Comparison of ENCODE assay signal across 11 mouse cellular contexts in the genomic region with DNA sequence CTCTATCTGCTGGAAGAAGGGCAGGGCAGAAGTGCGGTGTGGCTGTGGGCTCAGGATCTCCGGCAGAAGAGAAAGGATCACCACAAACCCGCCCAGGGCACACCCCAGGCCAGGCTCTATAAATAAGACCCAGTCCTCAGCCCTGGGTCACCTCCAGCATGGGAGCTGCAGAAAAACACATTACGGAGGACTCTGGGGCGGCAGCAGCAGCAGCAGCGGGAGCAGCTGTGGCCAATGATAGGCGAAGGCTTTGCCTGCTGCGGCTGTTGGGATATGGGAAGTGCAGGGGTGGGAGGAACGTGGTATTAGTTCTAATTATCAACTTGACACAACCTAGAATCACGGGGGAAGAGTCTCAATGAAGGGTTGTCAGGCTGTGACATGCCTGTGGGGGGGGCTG. TPM values are rescaled to one million over a fixed set of nuclear protein-coding genes. Genes with fewer than 3 reads are reported as not detected.
DNase-seq lines count a peak whose midpoint lies in the region; ATAC-seq and TF ChIP-seq lines count a peak whose summit lies in the region.
"Had no signal": no experiment of that assay in that cellular context is flagged by ENCODE, and none has a peak within 500 bp of the region (broad histone marks: within the 10 kb centered on the region; RNA-seq: fewer than 3 reads in every experiment).

No protein-coding gene starts in this region.

- no peaks in the 10 kb centered on the region for H3K27me3 ChIP-seq in ES-Bruce4 (ENCODE audit: control insufficient read depth, insufficient read depth, low read length, poor library complexity, severe bottlenecking)
- H3K27me3 ChIP-seq in forebrain, embryonic 14.5 days (replicated peaks; ENCODE audit: control insufficient read depth, insufficient read depth, low read length), result no peaks in the 10 kb centered on the region
- no peaks in the 10 kb centered on the region for H3K27me3 ChIP-seq in hindbrain, embryonic 16.5 days (replicated peaks; ENCODE audit: control insufficient read depth, insufficient read depth, low read length)

- H3K9ac ChIP-seq in ES-Bruce4 (ENCODE audit: low read depth, poor library complexity, severe bottlenecking), result 0 out of 2 replicates have a peak overlapping the region, but pooled peaks have one; percentile 9
- no peak overlapping the region for H3K9ac ChIP-seq in forebrain, embryonic 14.5 days (ENCODE audit: low read length)
- peak overlapping the region; percentile 38 for H3K9ac ChIP-seq in hindbrain, embryonic 16.5 days (ENCODE audit: low read depth, low read length)
- H3K9ac ChIP-seq: liver, embryonic 12.5 days had no signal

- no peak for TF ChIP-seq CTCF in ES-Bruce4 (IDR thresholded peaks at IDR 0.05; ENCODE audit: low read depth, low read length)

- no peak overlapping the region for H3K27ac ChIP-seq in ES-Bruce4 (ENCODE audit: insufficient read depth, low read length)
- H3K27ac ChIP-seq in forebrain, embryonic 14.5 days (ENCODE audit: low read depth, low read length), result no peak overlapping the region
- H3K27ac ChIP-seq in hindbrain, embryonic 16.5 days (ENCODE audit: low read depth, low read length), result peak overlapping the region; percentile 58
- H3K27ac ChIP-seq: liver, embryonic 12.5 days had no signal

- H3K9me3 ChIP-seq in ES-Bruce4 (replicated peaks; ENCODE audit: control insufficient read depth, insufficient read depth, low read length, poor library complexity, severe bottlenecking), result no peaks in the 10 kb centered on the region
- no peaks in the 10 kb centered on the region for H3K9me3 ChIP-seq in forebrain, embryonic 14.5 days (replicated peaks; ENCODE audit: control insufficient read depth, low read length)
- H3K9me3 ChIP-seq in hindbrain, embryonic 16.5 days (ENCODE audit: control insufficient read depth, low read length), result no peaks in the 10 kb centered on the region
- H3K9me3 ChIP-seq: liver, embryonic 12.5 days had no signal

- H3K4me3 ChIP-seq in ES-Bruce4 (ENCODE audit: low read depth, low read length), result peak overlapping the region; percentile 13; the same call in 1 of the 2 replicates
- H3K4me3 ChIP-seq in forebrain, embryonic 14.5 days (ENCODE audit: low read depth, low read length), result no peak overlapping the region
- H3K4me3 ChIP-seq in hindbrain, embryonic 16.5 days (ENCODE audit: low read length), result peak overlapping the region; percentile 6; the same call in 1 of the 2 replicates
- H3K4me3 ChIP-seq: erythroblast, embryonic 14.5 days; liver, embryonic 12.5 days had no signal

- peak overlapping the region; percentile 22 for H3K4me2 ChIP-seq in forebrain, embryonic 14.5 days (ENCODE audit: low read length)
- H3K4me2 ChIP-seq in hindbrain, embryonic 16.5 days (ENCODE audit: low read length), result peak overlapping the region; percentile 35
- H3K4me2 ChIP-seq: liver, embryonic 12.5 days had no signal

- TF ChIP-seq EP300 in ES-Bruce4 (IDR thresholded peaks at IDR 0.05; ENCODE audit: insufficient read depth, low read depth, low read length), result no peak

- TF ChIP-seq POLR2A in ES-Bruce4 (IDR thresholded peaks at IDR 0.05; ENCODE audit: insufficient read depth, low read length), result no peak

- H3K36me3 ChIP-seq in ES-Bruce4 (ENCODE audit: control insufficient read depth, insufficient read depth, low read length, poor library complexity, severe bottlenecking), result no peaks in the 10 kb centered on the region
- peaks cover 7% of the 10 kb centered on the region for H3K36me3 ChIP-seq in forebrain, embryonic 14.5 days (ENCODE audit: control insufficient read depth, insufficient read depth, low read length)
- H3K36me3 ChIP-seq in hindbrain, embryonic 16.5 days (ENCODE audit: control insufficient read depth, insufficient read depth, low read length), result peaks cover 7% of the 10 kb centered on the region
- H3K36me3 ChIP-seq: liver, embryonic 12.5 days had no signal

- H3K4me1 ChIP-seq in ES-Bruce4 (ENCODE audit: control insufficient read depth, insufficient read depth, low read length), result peaks cover 11% of the 10 kb centered on the region
- peaks cover 3% of the 10 kb centered on the region; the same call in 1 of the 2 replicates for H3K4me1 ChIP-seq in forebrain, embryonic 14.5 days (ENCODE audit: control insufficient read depth, insufficient read depth, low read length)
- H3K4me1 ChIP-seq in hindbrain, embryonic 16.5 days (ENCODE audit: control insufficient read depth, insufficient read depth, low read depth, low read length), result peaks cover 7% of the 10 kb centered on the region; the same call in 1 of the 2 replicates

- intact Hi-C loops in gastrocnemius, postnatal 14 days (cut with DNase I; ENCODE audit: low total_unique reads), result no loop called here

- 48% methylated on average over 10 of the region's 10 CpGs for WGBS in forebrain, embryonic 14.5 days
- WGBS in hindbrain, embryonic 16.5 days, result 37% methylated on average over 10 of the region's 10 CpGs

- 0 out of 2 replicates have a peak, but pooled peaks have one; percentile 40 for ATAC-seq in forebrain, embryonic 14.5 days
- ATAC-seq in hindbrain, embryonic 16.5 days, result peak; percentile 47
- ATAC-seq: liver, embryonic 12.5 days had no signal

- DNase-seq in gastrocnemius, adult 18-20 months (ENCODE audit: low spot score), result peak; percentile 65
- no peak for DNase-seq in gastrocnemius, postnatal 14 days
- peak; percentile 27 for DNase-seq in forebrain, embryonic 14.5 days (ENCODE audit: low spot score)
- DNase-seq in ovary, postnatal 10 days (ENCODE audit: low spot score), result no peak
- DNase-seq in lung, postnatal 25 days (ENCODE audit: low spot score), result no peak
- no peak for DNase-seq in layer of hippocampus, postnatal 14 days (ENCODE audit: low spot score in 2 of 2)
- DNase-seq: layer of hippocampus, adult 9-11 months had no signal

RNA-seq across cellular contexts. Expression of gene Fitm2, which starts 13.0 kb away (rescaled TPM):
- 10 to 100 TPM; 76.5 TPM for total RNA-seq in gastrocnemius, adult 18-20 months (2021)
- total RNA-seq in gastrocnemius, postnatal 14 days (2021), result 10 to 100 TPM; 46.2 to 63.3 TPM
- polyA plus RNA-seq in ES-Bruce4 (2011; ENCODE audit: insufficient read depth, insufficient read length, low read depth, missing spikeins), result 4.4 and 4.9 TPM in 2 replicates
- polyA plus RNA-seq in forebrain, embryonic 14.5 days (2014; fragmentation: Nextera tagmentation; extraction: Ambion mirVana), result 8.6 and 10.4 TPM in 2 replicates
- polyA plus RNA-seq in hindbrain, embryonic 16.5 days (2015; fragmentation: Nextera tagmentation; extraction: Ambion mirVana), result 18.0 and 18.2 TPM in 2 replicates
- 10 to 100 TPM; 17.8 to 20.5 TPM for total RNA-seq in layer of hippocampus, postnatal 14 days (2021)

RNA-seq across cellular contexts. Expression of gene Gdap1l1, which starts 21.1 kb away (rescaled TPM):
- under 1 TPM in 1 of 2 experiments, not detected in 1; 0.21 TPM for total RNA-seq in gastrocnemius, adult 18-20 months (2021)
- under 1 TPM in 1 of 2 experiments, not detected in 1; 0.23 TPM for total RNA-seq in gastrocnemius, postnatal 14 days (2021)
- polyA plus RNA-seq in ES-Bruce4 (2011; ENCODE audit: insufficient read depth, insufficient read length, low read depth, missing spikeins), result 2.4 and 2.7 TPM in 2 replicates
- 107 and 113 TPM in 2 replicates for polyA plus RNA-seq in forebrain, embryonic 14.5 days (2014; fragmentation: Nextera tagmentation; extraction: Ambion mirVana)
- polyA plus RNA-seq in hindbrain, embryonic 16.5 days (2015; fragmentation: Nextera tagmentation; extraction: Ambion mirVana), result 139 and 147 TPM in 2 replicates
- 10 to 100 TPM; 76.6 to 80.3 TPM for total RNA-seq in layer of hippocampus, postnatal 14 days (2021)
- polyA plus RNA-seq: erythroblast, embryonic 14.5 days had no signal

RNA-seq across cellular contexts. Expression of gene R3hdml, which starts 32.7 kb away (rescaled TPM):
- total RNA-seq in gastrocnemius, adult 18-20 months (2021), result not detected
- not detected for total RNA-seq in gastrocnemius, postnatal 14 days (2021)
- polyA plus RNA-seq in ES-Bruce4 (2011; ENCODE audit: insufficient read depth, insufficient read length, low read depth, missing spikeins), result not detected in 2 replicates
- polyA plus RNA-seq in forebrain, embryonic 14.5 days (2014; fragmentation: Nextera tagmentation; extraction: Ambion mirVana), result 0.40 TPM in 1 of 2 replicates, not detected in the other
- 0.34 and 1.0 TPM in 2 replicates for polyA plus RNA-seq in hindbrain, embryonic 16.5 days (2015; fragmentation: Nextera tagmentation; extraction: Ambion mirVana)
- not detected for total RNA-seq in layer of hippocampus, postnatal 14 days (2021)
- polyA plus RNA-seq: erythroblast, embryonic 14.5 days; liver, embryonic 12.5 days had no signal

RNA-seq across cellular contexts. Expression of gene Oser1, which starts 34.9 kb away (rescaled TPM):
- total RNA-seq in gastrocnemius, adult 18-20 months (2021), result 10 to 100 TPM; 31.4 to 38.1 TPM
- 10 to 100 TPM; 25.9 to 29.5 TPM for total RNA-seq in gastrocnemius, postnatal 14 days (2021)
- 48.3 and 50.6 TPM in 2 replicates for polyA plus RNA-seq in ES-Bruce4 (2011; ENCODE audit: insufficient read depth, insufficient read length, low read depth, missing spikeins)
- 83.6 and 90.3 TPM in 2 replicates for polyA plus RNA-seq in forebrain, embryonic 14.5 days (2014; fragmentation: Nextera tagmentation; extraction: Ambion mirVana)
- 70.6 and 72.2 TPM in 2 replicates for polyA plus RNA-seq in hindbrain, embryonic 16.5 days (2015; fragmentation: Nextera tagmentation; extraction: Ambion mirVana)
- total RNA-seq in layer of hippocampus, postnatal 14 days (2021), result 10 to 100 TPM; 17.8 to 19.5 TPM

RNA-seq across cellular contexts. Expression of gene Hnf4a, which starts 47.2 kb away (rescaled TPM):
- under 1 TPM; 0.21 to 0.28 TPM for total RNA-seq in gastrocnemius, adult 18-20 months (2021)
- total RNA-seq in gastrocnemius, postnatal 14 days (2021), result not detected
- polyA plus RNA-seq in ES-Bruce4 (2011; ENCODE audit: insufficient read depth, insufficient read length, low read depth, missing spikeins), result not detected in 2 replicates
- not detected in 2 replicates for polyA plus RNA-seq in forebrain, embryonic 14.5 days (2014; fragmentation: Nextera tagmentation; extraction: Ambion mirVana)
- 0.05 TPM in 1 of 2 replicates, not detected in the other for polyA plus RNA-seq in hindbrain, embryonic 16.5 days (2015; fragmentation: Nextera tagmentation; extraction: Ambion mirVana)
- not detected for total RNA-seq in layer of hippocampus, postnatal 14 days (2021)

Comparison
In these comparisons a context has a peak if more than half of its experiments do, and no peak if none do; other contexts are left out.
1. DNase-seq: peak in gastrocnemius, adult 18-20 months (single experiment) and forebrain, embryonic 14.5 days (single experiment); none in gastrocnemius, postnatal 14 days (single experiment), ovary, postnatal 10 days (single experiment), lung, postnatal 25 days (single experiment) and layer of hippocampus, postnatal 14 days (0 of 2).
2. RNA of gene Gdap1l1, which starts 21.1 kb away (total RNA-seq): 76.6 to 80.3 TPM in layer of hippocampus, postnatal 14 days; 0.23 TPM in gastrocnemius, postnatal 14 days and 0.21 TPM in gastrocnemius, adult 18-20 months; every median in the first group is over 10 times any median in the second.